Mouse (Mus musculus) hindbrain, embryonic 14.5 days (tissue): ENCODE results near the gene Sik3. TPM values are rescaled to one million over a fixed set of nuclear protein-coding genes. Genes with fewer than 3 reads are reported as not detected.

Source experiments
- ATAC-seq: fragments of 200-750 bp; cut with Nextera tagmentation; 2 replicates; pipeline ENCODE4 v1.8.0; 2017; ENCODE audit warnings: moderate number of reproducible peaks, mild to moderate bottlenecking, moderate TSS enrichment, moderate library complexity; ENCODE audit not compliant: low FRiP score
- DNase-seq: peaks from one replicate; pipeline ENCODE4 v3.0.0-alpha.2; 2015; ENCODE audit warnings: low spot score
- H3K27ac ChIP-seq: fragments of 300-500 bp; sonication (generic); 2 replicates; pipeline ENCODE4 v1.5.1; 2014; ENCODE audit warnings: mild to moderate bottlenecking, moderate library complexity
- H3K27me3 ChIP-seq: fragments of 300-500 bp; sonication (generic); 2 replicates; pipeline ENCODE4 v1.6.1; 2014; ENCODE audit warnings: mild to moderate bottlenecking, low read length, mixed read lengths; ENCODE audit not compliant: control insufficient read depth, insufficient read depth
- H3K36me3 ChIP-seq: fragments of 300-500 bp; sonication (generic); replicated peaks from 2 replicates; pipeline ENCODE4 v1.6.1; 2014; ENCODE audit not compliant: control insufficient read depth, insufficient read depth
- H3K4me1 ChIP-seq: fragments of 300-500 bp; sonication (generic); replicated peaks from 2 replicates; pipeline ENCODE4 v1.6.1; 2014; ENCODE audit warnings: antibody characterized with exemption, low read length, mixed read lengths; ENCODE audit not compliant: control insufficient read depth, insufficient read depth
- H3K4me2 ChIP-seq: fragments of 300-500 bp; sonication (generic); replicated peaks from 2 replicates; pipeline ENCODE4 v1.6.1; 2014; ENCODE audit warnings: mild to moderate bottlenecking, moderate library complexity
- H3K4me3 ChIP-seq: fragments of 300-500 bp; sonication (generic); replicated peaks from 2 replicates; pipeline ENCODE4 v1.5.1; 2014; ENCODE audit warnings: mild to moderate bottlenecking, low read length
- H3K9ac ChIP-seq: fragments of 300-500 bp; sonication (generic); 2 replicates; pipeline ENCODE4 v1.6.1; 2014
- H3K9me3 ChIP-seq: fragments of 300-500 bp; sonication (generic); 2 replicates; pipeline ENCODE4 v1.6.1; 2016; ENCODE audit warnings: low read length; ENCODE audit not compliant: control insufficient read depth
- WGBS: fragments of 180-500 bp; shearing (Covaris S2); extraction: QIAGEN DNeasy Blood & Tissue Kit; methylation state at CpG from one replicate; pipeline ENCODE4 v1.1.7; 2014; 5-methylcytosine and 5-hydroxymethylcytosine counted together
- polyA plus RNA-seq: library from polyadenylated mRNA; unstranded; fragments of >200 nt; fragmentation: Nextera tagmentation; extraction: Ambion mirVana; gene quantifications from 2 replicates; pipeline ENCODE4 v1.2.1, GENCODE M21; 2014

Gene Sik3
- polyA plus RNA-seq, 1 experiment from 2014 or later, result 11.0 TPM

GRCm38 (mm10) chr9:46041186-46041585 lies 28.6 kb downstream of the Sik3 start:
- H3K4me2 ChIP-seq, result no peak overlapping the region
- WGBS, result 99% methylated on average over 2 of the region's 2 CpGs

GRCm38 (mm10) chr9:46042387-46042786 lies 29.8 kb downstream of the Sik3 start:
- no peak overlapping the region for H3K27ac ChIP-seq
- H3K4me2 ChIP-seq, result no peak overlapping the region
- 0 out of 2 replicates have a peak, but pooled peaks cover 4% of the 10 kb centered on the region for H3K4me1 ChIP-seq
- no peak overlapping the region for H3K4me3 ChIP-seq
- H3K27me3 ChIP-seq, result no peaks in the 10 kb centered on the region
- DNase-seq (no peak), ATAC-seq (no peak)
- no peaks in the 10 kb centered on the region for H3K36me3 ChIP-seq
- no peaks in the 10 kb centered on the region for H3K9me3 ChIP-seq
- WGBS, result 82% methylated on average over 3 of the region's 3 CpGs
- no peak overlapping the region for H3K9ac ChIP-seq

More at GRCm38 (mm10) chr9:46041186-46041585, 28.6 kb downstream of the Sik3 start:
- Histone ChIP-seq H3K27me3 (no peaks in the 10 kb centered on the region), H3K4me3 (no peak overlapping the region), H3K27ac (no peak overlapping the region), H3K9me3 (no peaks in the 10 kb centered on the region), H3K36me3 (no peaks in the 10 kb centered on the region), H3K9ac (no peak overlapping the region), H3K4me1 (no peaks in the 10 kb centered on the region)
- ATAC-seq (no peak), DNase-seq (no peak)

GRCm38 (mm10) chr9:46043626-46044025 lies 31.0 kb downstream of the Sik3 start:
- Histone ChIP-seq H3K27me3 (no peaks in the 10 kb centered on the region), H3K4me1 (0 out of 2 replicates have a peak, but pooled peaks cover 4% of the 10 kb centered on the region), H3K36me3 (no peaks in the 10 kb centered on the region), H3K4me2 (no peak overlapping the region), H3K4me3 (no peak overlapping the region), H3K9ac (no peak overlapping the region), H3K9me3 (no peaks in the 10 kb centered on the region), H3K27ac (no peak overlapping the region)
- WGBS, result 84% methylated on average over 8 of the region's 8 CpGs
- DNase-seq (no peak), ATAC-seq (no peak)

DNA sequence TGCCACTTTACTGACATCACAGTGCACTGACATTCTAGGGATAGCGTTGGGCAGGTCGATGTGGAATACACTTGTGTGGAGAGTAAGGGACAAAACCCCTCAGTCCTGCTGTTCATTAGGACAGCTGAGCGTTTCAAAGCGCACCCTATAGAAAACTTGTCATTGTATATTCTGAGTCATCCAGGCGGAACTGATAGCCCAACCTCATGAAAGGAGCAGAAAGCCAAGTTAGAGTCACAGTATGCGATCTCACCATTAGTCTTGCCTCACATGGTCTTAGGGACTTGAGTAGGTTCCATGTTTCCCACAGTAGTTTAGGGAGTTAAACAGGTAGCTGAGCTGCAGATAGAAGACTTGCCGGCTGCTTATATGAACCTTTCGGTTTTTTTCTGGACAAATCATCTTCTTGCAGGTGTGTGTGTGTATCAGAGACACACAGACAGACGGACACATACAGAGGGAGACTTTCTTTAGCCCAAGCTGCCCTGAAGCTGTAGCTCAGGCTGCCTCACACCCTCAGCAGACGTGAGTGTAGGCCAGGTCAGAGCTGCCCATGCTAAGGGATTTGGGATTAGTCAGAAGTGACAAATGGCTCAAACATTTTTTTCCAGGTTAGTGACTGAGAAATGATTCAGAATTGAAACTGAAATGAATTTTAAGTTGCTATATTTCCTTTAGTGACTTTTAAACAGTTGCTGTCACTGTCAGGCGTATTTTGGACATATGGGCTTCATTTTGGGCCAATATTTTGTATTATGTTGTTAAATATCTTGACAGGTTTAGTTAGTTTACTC lies 34.3 kb downstream of the Sik3 start:
- Histone ChIP-seq H3K4me2 (no peak overlapping the region), H3K4me3 (no peak overlapping the region), H3K36me3 (no peaks in the 10 kb centered on the region), H3K27me3 (no peaks in the 10 kb centered on the region), H3K9ac (no peak overlapping the region), H3K4me1 (0 out of 2 replicates have a peak, but pooled peaks cover 4% of the 10 kb centered on the region), H3K9me3 (no peaks in the 10 kb centered on the region), H3K27ac (no peak overlapping the region)
- no peak for DNase-seq
- WGBS, result 49% methylated on average over 11 of the region's 11 CpGs
- no peak for ATAC-seq

- 86% methylated on average over 7 of the region's 7 CpGs for WGBS
- Histone ChIP-seq H3K27me3 (no peaks in the 10 kb centered on the region), H3K9ac (no peak overlapping the region), H3K27ac (no peak overlapping the region), H3K4me1 (peaks cover 4% of the 10 kb centered on the region; the same call in 1 of the 2 replicates), H3K36me3 (no peaks in the 10 kb centered on the region), H3K9me3 (no peaks in the 10 kb centered on the region), H3K4me2 (no peak overlapping the region), H3K4me3 (no peak overlapping the region)
- DNase-seq (no peak), ATAC-seq (no peak)
Measured at GRCm38 (mm10) chr9:46049525-46049924, 36.9 kb downstream of the Sik3 start.

DNA sequence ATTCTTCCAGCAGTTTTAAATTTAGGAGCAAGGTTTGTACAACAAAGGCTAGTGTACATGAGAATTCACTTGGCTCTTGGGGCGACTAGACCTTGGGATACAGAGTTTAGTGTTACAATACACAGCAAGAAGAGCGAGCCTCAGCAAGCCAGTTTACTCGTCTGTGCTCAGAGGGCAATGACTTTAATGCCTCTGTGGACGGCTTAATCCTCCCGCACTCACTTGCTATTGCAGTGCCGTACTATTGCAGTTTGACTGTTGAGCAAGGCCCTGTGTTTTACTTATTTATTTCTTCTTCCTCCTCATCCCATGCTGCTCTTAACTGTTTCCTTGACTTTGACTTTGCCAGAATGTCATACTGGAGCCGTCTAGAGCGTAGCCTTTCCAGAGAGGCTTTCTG lies 37.6 kb downstream of the Sik3 start:
- WGBS, result 79% methylated on average over 8 of the region's 8 CpGs
- Histone ChIP-seq H3K9ac (no peak overlapping the region), H3K36me3 (no peaks in the 10 kb centered on the region), H3K4me3 (no peak overlapping the region), H3K27ac (no peak overlapping the region), H3K27me3 (no peaks in the 10 kb centered on the region), H3K4me1 (peaks cover 4% of the 10 kb centered on the region; the same call in 1 of the 2 replicates), H3K9me3 (no peaks in the 10 kb centered on the region), H3K4me2 (no peak overlapping the region)
- DNase-seq (no peak), ATAC-seq (no peak)

DNA sequence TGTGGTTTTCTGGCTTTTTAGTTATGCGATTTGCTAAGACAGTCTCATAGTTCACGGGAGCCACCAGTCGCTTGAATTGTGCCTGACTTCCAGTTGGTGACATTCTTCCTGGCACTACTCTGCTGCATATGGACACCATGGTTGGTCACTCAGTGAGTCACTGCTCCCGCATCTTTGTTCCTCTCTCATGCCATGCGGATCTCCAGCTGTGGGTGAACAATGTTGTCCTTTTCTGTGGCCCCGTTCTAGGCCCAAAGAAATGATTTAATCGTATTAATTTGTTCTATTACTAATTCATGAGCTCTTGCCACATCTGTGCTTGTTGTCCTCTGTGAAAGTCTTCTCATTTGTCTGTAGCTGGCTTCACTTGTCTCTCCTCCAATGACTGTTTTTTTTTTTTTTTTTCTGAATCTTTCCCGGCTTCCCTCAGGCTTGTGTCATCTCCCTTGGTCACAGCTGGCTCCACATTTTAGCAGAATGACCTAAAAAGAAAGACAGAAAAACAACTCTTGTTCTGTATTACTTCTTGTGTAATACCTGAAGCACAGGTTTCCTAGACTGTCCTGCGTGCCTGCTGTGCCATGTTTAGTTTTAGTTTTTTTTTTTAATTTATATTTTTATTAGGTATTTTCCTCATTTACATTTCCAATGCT lies 40.5 kb downstream of the Sik3 start:
- Histone ChIP-seq H3K27ac (no peak overlapping the region), H3K9me3 (no peaks in the 10 kb centered on the region), H3K36me3 (no peaks in the 10 kb centered on the region), H3K4me1 (no peaks in the 10 kb centered on the region; the same call in 1 of the 2 replicates), H3K4me3 (no peak overlapping the region), H3K4me2 (no peak overlapping the region), H3K9ac (no peak overlapping the region), H3K27me3 (no peaks in the 10 kb centered on the region)
- WGBS, result 62% methylated on average over 9 of the region's 9 CpGs
- ATAC-seq (no peak), DNase-seq (no peak)

DNA sequence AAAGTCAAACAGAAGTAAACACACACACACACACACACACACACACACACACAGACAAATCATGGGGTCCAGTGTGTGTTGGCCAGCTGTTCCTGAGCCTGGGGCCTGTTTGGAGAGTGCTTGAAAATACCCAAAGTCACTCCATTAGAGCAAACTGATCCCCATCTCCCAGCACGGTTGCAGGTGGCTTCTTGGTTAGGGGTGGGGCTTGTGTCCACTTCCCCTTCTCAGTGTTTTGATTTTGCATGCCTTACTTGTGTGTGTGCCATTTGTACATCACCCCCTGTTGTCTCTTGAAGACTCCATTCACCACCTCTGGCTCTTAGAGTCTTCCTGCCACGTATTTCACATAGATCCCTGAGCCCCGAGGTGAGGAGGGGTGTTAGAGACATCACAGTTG lies 45.4 kb downstream of the Sik3 start:
- ATAC-seq (no peak), DNase-seq (no peak)
- Histone ChIP-seq H3K9me3 (no peaks in the 10 kb centered on the region), H3K9ac (no peak overlapping the region), H3K27me3 (no peaks in the 10 kb centered on the region), H3K36me3 (no peaks in the 10 kb centered on the region), H3K4me1 (no peaks in the 10 kb centered on the region; the same call in 1 of the 2 replicates), H3K4me2 (no peak overlapping the region), H3K4me3 (no peak overlapping the region), H3K27ac (no peak overlapping the region)
- 92% methylated on average over 3 of the region's 3 CpGs for WGBS

DNA sequence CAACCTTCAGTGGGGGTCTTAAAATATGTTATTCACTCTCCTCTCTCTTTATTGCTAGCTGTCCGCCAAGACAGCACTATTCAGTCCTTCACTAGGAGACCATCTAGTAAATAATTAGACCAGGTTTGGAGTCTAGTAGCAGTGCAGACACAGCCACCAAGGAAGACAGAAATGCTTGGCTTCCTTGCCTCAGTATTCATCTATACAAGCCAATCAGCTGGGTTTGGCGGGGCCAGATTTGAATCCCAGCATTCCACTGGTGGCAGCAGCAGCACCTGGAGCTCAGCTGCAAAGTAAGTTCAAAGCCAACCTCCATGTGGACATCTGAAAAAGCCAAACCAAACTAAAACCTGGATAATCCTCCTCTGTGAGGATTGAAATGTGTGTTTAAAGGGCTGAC lies 47.6 kb downstream of the Sik3 start:
- ATAC-seq, result no peak
- no peaks in the 10 kb centered on the region for H3K27me3 ChIP-seq
- no peaks in the 10 kb centered on the region for H3K9me3 ChIP-seq
- H3K36me3 ChIP-seq, result no peaks in the 10 kb centered on the region
- H3K4me3 ChIP-seq, result no peak overlapping the region
- no peak overlapping the region for H3K27ac ChIP-seq
- no peak for DNase-seq
- H3K9ac ChIP-seq, result no peak overlapping the region
- WGBS, result 79% methylated on average over 2 of the region's 2 CpGs
- no peak overlapping the region for H3K4me2 ChIP-seq
- no peaks in the 10 kb centered on the region for H3K4me1 ChIP-seq
